Mouse (Mus musculus) lung, postnatal 0 days (tissue): ENCODE data around the gene Ncf2. TPM values are rescaled to one million over a fixed set of nuclear protein-coding genes. Genes with fewer than 3 reads are reported as not detected.

Experiments used
- ATAC-seq: fragments of 200-750 bp; cut with Nextera tagmentation; 2 replicates; pipeline ENCODE4 v1.8.0; 2017; ENCODE audit warnings: moderate library complexity
- DNase-seq: peaks from one replicate; pipeline ENCODE4 v3.0.0-alpha.2; 2016; ENCODE audit warnings: low spot score
- H3K27ac ChIP-seq: fragments of 300-500 bp; sonication (generic); 2 replicates; pipeline ENCODE4 v1.5.1; 2014; ENCODE audit warnings: antibody characterized with exemption, mild to moderate bottlenecking, low read length, mixed read lengths
- H3K27me3 ChIP-seq: fragments of 300-500 bp; sonication (generic); replicated peaks from 2 replicates; pipeline ENCODE4 v1.6.1; 2014; ENCODE audit warnings: low read length, mixed read lengths; ENCODE audit not compliant: insufficient read depth
- H3K36me3 ChIP-seq: fragments of 300-500 bp; sonication (generic); 2 replicates; pipeline ENCODE4 v1.6.1; 2014; ENCODE audit warnings: low read length, mixed read lengths; ENCODE audit not compliant: insufficient read depth
- H3K4me1 ChIP-seq: fragments of 300-500 bp; sonication (generic); 2 replicates; pipeline ENCODE4 v1.6.1; 2014; ENCODE audit warnings: antibody characterized with exemption, low read depth, low read length, mixed read lengths; ENCODE audit not compliant: insufficient read depth
- H3K4me2 ChIP-seq: fragments of 300-500 bp; sonication (generic); replicated peaks from 2 replicates; pipeline ENCODE4 v1.6.1; 2014; ENCODE audit warnings: low read depth, mild to moderate bottlenecking, low read length, moderate library complexity, mixed read lengths
- H3K4me3 ChIP-seq: fragments of 300-500 bp; sonication (generic); 2 replicates; pipeline ENCODE4 v1.5.1; 2014; ENCODE audit warnings: low read depth, low read length
- H3K9ac ChIP-seq: fragments of 300-500 bp; sonication (generic); replicated peaks from 2 replicates; pipeline ENCODE4 v1.6.1; 2014; ENCODE audit warnings: low read depth, mild to moderate bottlenecking
- H3K9me3 ChIP-seq: fragments of 300-500 bp; sonication (generic); 2 replicates; pipeline ENCODE4 v1.6.1; 2016; ENCODE audit warnings: low read length, mixed read lengths
- CTCF ChIP-seq: IDR thresholded peaks from 2 replicates; pipeline ENCODE4 v1.5.1; 2016; ENCODE audit warnings: antibody characterized with exemption, mild to moderate bottlenecking
- EP300 ChIP-seq: IDR thresholded peaks from 2 replicates; pipeline ENCODE4 v1.6.1; 2016; ENCODE audit warnings: antibody characterized with exemption, mild to moderate bottlenecking, control low read depth
- WGBS: fragments of 180-500 bp; shearing (Covaris S2); extraction: QIAGEN DNeasy Blood & Tissue Kit; methylation state at CpG from one replicate; pipeline ENCODE4 v1.1.7; 2014; 5-methylcytosine and 5-hydroxymethylcytosine counted together
- polyA plus RNA-seq: library from polyadenylated mRNA; unstranded; fragments of >200 nt; fragmentation: Nextera tagmentation; extraction: Ambion mirVana; gene quantifications from 2 replicates; pipeline ENCODE4 v1.2.1, GENCODE M21; 2015

Ncf2 gene
- polyA plus RNA-seq, 1 experiment from 2014 or later, result 12.0 TPM

DNA sequence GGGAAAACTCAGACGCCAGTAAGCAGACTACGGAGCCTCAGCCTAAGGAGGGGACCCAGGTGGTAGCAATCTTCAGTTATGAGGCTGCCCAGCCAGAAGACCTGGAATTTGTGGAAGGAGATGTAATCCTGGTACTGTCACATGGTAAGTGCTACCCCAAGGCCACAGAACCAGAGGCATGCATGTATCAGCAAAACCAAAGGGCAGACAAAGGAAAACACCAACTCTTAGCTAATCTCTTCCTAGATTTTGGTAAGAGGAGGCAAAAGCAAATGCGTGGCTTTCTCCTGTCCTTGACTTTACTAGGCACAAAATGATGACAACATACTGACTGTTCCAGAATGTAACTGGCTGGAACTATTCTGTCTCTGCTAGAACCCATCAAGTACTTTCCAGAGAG is 35.1 kb downstream of the Ncf2 start:
- H3K4me2 ChIP-seq, result no peak overlapping the region
- H3K9ac ChIP-seq, result no peak overlapping the region
- no peak for ATAC-seq
- no peak overlapping the region for H3K4me3 ChIP-seq
- no peak for DNase-seq
- peaks cover 19% of the 10 kb centered on the region for H3K36me3 ChIP-seq
- H3K27me3 ChIP-seq, result no peaks in the 10 kb centered on the region
- WGBS, result 93% methylated on average over 3 of the region's 3 CpGs
- no peaks in the 10 kb centered on the region for H3K4me1 ChIP-seq
- H3K27ac ChIP-seq, result no peak overlapping the region
- no peaks in the 10 kb centered on the region for H3K9me3 ChIP-seq
- TF ChIP-seq CTCF, result no peak
- TF ChIP-seq EP300, result no peak

DNA sequence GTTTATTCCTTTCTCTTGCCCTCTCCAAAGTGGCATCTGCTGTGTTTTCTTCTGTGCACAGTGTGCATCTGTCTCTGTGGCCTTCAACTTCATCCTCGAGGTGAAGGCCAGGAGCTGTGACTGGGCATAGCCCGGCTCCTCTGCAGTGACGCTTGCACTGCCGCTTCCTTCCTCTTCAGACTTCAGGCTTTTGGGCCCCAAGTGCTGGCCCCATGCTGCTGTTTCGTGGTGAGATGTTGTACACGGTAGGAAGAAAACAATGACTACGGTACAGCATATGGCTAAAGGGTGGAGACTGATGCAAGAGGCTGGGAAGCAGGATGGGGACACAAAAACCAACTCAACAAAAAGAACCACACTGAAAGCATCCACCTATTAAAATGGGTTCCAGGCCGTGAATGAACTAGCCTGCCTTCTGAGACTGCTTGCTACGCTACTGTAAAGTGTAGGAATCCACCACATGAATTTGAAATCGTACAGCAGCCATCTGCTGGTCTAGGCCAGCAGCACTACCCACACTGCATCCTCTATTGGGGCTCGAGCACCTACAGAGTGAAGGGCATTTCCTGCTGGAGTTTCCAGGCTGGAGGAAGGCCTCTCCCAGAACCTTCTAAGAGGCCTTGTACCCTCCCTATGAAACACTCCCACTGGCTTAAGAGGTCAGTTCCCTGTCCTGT is 38.2 kb downstream of the Ncf2 start:
- Histone ChIP-seq H3K4me1 (no peaks in the 10 kb centered on the region), H3K27me3 (no peaks in the 10 kb centered on the region), H3K9ac (no peak overlapping the region), H3K27ac (no peak overlapping the region), H3K9me3 (no peaks in the 10 kb centered on the region), H3K36me3 (peaks cover 28% of the 10 kb centered on the region), H3K4me3 (no peak overlapping the region), H3K4me2 (no peak overlapping the region)
- DNase-seq (no peak), ATAC-seq (no peak)
- 80% methylated on average over 11 of the region's 11 CpGs for WGBS
- TF ChIP-seq CTCF (no peak), EP300 (no peak)

DNA sequence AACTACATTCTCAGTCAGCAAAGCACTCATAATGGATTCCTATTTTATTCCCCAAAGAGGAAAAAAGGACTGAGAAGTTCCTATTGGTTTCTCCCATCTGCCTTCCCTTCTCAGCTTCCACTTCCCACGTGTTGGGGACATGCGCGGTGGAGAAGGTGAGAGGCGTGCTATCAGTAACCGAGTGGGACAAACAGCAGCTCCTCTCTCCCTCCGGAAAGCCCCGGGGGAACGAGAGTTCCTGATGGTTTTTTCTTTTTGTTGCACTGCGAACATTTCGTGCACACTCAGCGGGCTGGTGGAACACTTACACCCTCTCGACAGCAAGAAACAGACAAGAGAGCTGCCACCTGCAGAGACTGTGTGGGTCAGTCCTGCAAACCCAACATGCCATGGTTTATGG is 38.8 kb downstream of the Ncf2 start:
- H3K9ac ChIP-seq, result no peak overlapping the region
- H3K27ac ChIP-seq, result no peak overlapping the region
- H3K4me3 ChIP-seq, result no peak overlapping the region
- WGBS, result 92% methylated on average over 12 of the region's 12 CpGs
- no peaks in the 10 kb centered on the region for H3K27me3 ChIP-seq
- ATAC-seq, result no peak
- TF ChIP-seq CTCF (no peak), EP300 (no peak)
- DNase-seq, result no peak
- no peaks in the 10 kb centered on the region for H3K9me3 ChIP-seq
- no peak overlapping the region for H3K4me2 ChIP-seq
- H3K36me3 ChIP-seq, result peaks cover 30% of the 10 kb centered on the region
- H3K4me1 ChIP-seq, result no peaks in the 10 kb centered on the region

GRCm38 (mm10) chr1:152840343-152840742 is 40.3 kb downstream of the Ncf2 start:
- peaks cover 34% of the 10 kb centered on the region for H3K36me3 ChIP-seq
- TF ChIP-seq EP300, result no peak
- no peak for TF ChIP-seq CTCF
- H3K9me3 ChIP-seq, result no peaks in the 10 kb centered on the region
- H3K27ac ChIP-seq, result no peak overlapping the region
- no peak for DNase-seq
- 91% methylated on average over 3 of the region's 3 CpGs for WGBS
- H3K4me3 ChIP-seq, result no peak overlapping the region
- H3K9ac ChIP-seq, result no peak overlapping the region
- no peaks in the 10 kb centered on the region for H3K27me3 ChIP-seq
- no peaks in the 10 kb centered on the region for H3K4me1 ChIP-seq
- no peak for ATAC-seq
- H3K4me2 ChIP-seq, result no peak overlapping the region

DNA sequence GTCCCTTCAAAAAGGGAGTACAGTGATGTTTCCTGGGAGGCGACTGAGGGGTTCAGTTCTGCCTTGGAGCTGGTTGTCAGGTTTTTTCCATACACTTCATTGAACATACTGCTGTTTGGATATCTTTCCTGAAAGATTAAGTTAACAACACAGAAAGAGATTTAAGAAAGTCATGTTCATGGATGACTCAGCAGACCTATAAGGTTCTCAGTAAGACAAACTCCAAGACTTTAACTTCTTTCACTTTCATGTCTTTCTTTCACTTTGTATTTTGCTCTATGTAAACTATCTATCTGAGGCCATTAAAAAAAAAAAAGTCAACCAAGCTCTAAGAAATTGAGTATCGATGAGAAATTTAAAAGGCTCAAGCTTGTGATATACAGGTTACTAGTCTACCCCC is 41.1 kb downstream of the Ncf2 start:
- Histone ChIP-seq H3K4me1 (no peaks in the 10 kb centered on the region), H3K27me3 (no peaks in the 10 kb centered on the region), H3K4me2 (no peak overlapping the region), H3K4me3 (no peak overlapping the region), H3K36me3 (peaks cover 37% of the 10 kb centered on the region), H3K9me3 (no peaks in the 10 kb centered on the region), H3K9ac (no peak overlapping the region), H3K27ac (no peak overlapping the region)
- TF ChIP-seq CTCF (no peak), EP300 (no peak)
- ATAC-seq (no peak), DNase-seq (no peak)
- 95% methylated on average over 2 of the region's 2 CpGs for WGBS

DNA sequence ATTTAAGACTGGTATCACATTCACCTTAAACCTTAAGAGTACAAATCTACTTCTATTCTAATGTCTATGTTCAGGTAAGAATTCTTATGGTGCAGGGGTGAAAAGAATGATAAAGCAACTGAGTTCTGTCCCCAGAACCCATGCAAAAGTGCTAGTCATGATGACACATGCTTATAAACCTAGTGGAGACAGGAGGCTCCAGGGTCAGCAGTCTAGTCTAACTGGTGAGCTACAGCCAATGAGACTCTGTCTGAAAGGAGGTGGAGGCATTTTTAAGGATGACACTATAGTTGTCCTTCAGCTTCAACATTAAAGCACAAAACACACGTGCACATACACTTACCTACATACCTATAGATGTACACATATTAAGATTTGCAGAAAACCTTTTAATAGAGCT is 44.6 kb downstream of the Ncf2 start:
- DNase-seq, result no peak
- H3K4me2 ChIP-seq, result no peak overlapping the region
- H3K27me3 ChIP-seq, result no peaks in the 10 kb centered on the region
- TF ChIP-seq EP300, result no peak
- TF ChIP-seq CTCF, result no peak
- peaks cover 44% of the 10 kb centered on the region for H3K36me3 ChIP-seq
- no peak overlapping the region for H3K4me3 ChIP-seq
- no peak overlapping the region for H3K27ac ChIP-seq
- WGBS, result 95% methylated on average over 1 of the region's 1 CpGs
- no peaks in the 10 kb centered on the region for H3K4me1 ChIP-seq
- no peak for ATAC-seq
- H3K9me3 ChIP-seq, result no peaks in the 10 kb centered on the region
- H3K9ac ChIP-seq, result no peak overlapping the region
